Mouse (Mus musculus): ENCODE results near the gene Wapl. TPM values are rescaled to one million over a fixed set of nuclear protein-coding genes. Genes with fewer than 3 reads are reported as not detected.

The Wapl gene
- total and polyA plus RNA-seq, 3 experiments, result 6.6 to 40.6 (median 35.5) TPM

- peak; percentile 59 to 62 for DNase-seq
- peak overlapping the region; percentile 85 for H3K9ac ChIP-seq (ENCODE audit: low read depth, low read length)
- H3K79me2 ChIP-seq (replicated peaks; ENCODE audit: control insufficient read depth, insufficient read depth, low read length), result no peaks in the 10 kb centered on the region
- H3K27me3 ChIP-seq (ENCODE audit: control insufficient read depth, insufficient read depth, low read length), result no peaks in the 10 kb centered on the region
- H3K36me3 ChIP-seq (ENCODE audit: control insufficient read depth, insufficient read depth, low read length), result peaks cover 21% of the 10 kb centered on the region
- no peaks in the 10 kb centered on the region; the same call in none of the 2 replicates for H3K4me1 ChIP-seq (ENCODE audit: control insufficient read depth, insufficient read depth, low read length)
- TF ChIP-seq EP300 (IDR thresholded peaks at IDR 0.05; ENCODE audit: insufficient read depth, low read depth, low read length) (no peak), CTCF (IDR thresholded peaks at IDR 0.05) (no peak), POLR2A (IDR thresholded peaks at IDR 0.05; ENCODE audit: insufficient read depth, low read depth, low read length) (no peak)
- intact Hi-C loops (cut with DNase I), result loop anchor here (10.0 kb wide), 1 partner anchor 360 kb away; the partner anchor contains the start of genes Glud1 and Shld2
- under 1% methylated on average over 52 of the region's 52 CpGs for WGBS
- peak overlapping the region; percentile 95 for H3K27ac ChIP-seq
- peak overlapping the region; percentile 86 for H3K4me3 ChIP-seq
Observed at GRCm38 (mm10) chr14:34674229-34674791, 582 bp downstream of the Wapl start.

- Histone ChIP-seq H3K27ac (peak overlapping the region; percentile 95), H3K36me3 (ENCODE audit: control insufficient read depth, insufficient read depth, low read length) (peaks cover 21% of the 10 kb centered on the region), H3K79me2 (replicated peaks; ENCODE audit: control insufficient read depth, insufficient read depth, low read length) (no peaks in the 10 kb centered on the region), H3K27me3 (ENCODE audit: control insufficient read depth, insufficient read depth, low read length) (no peaks in the 10 kb centered on the region), H3K9ac (ENCODE audit: low read depth, low read length) (peak overlapping the region; percentile 85; the same call in 1 of the 2 replicates), H3K4me1 (ENCODE audit: control insufficient read depth, insufficient read depth, low read length) (no peaks in the 10 kb centered on the region; the same call in none of the 2 replicates), H3K4me3 (peak overlapping the region; percentile 86)
- intact Hi-C loops (cut with DNase I), result loop anchor here (10.0 kb wide), 1 partner anchor 360 kb away; the partner anchor contains the start of genes Glud1 and Shld2
- TF ChIP-seq POLR2A (IDR thresholded peaks at IDR 0.05; ENCODE audit: insufficient read depth, low read depth, low read length) (no peak), CTCF (IDR thresholded peaks at IDR 0.05) (no peak), EP300 (IDR thresholded peaks at IDR 0.05; ENCODE audit: insufficient read depth, low read depth, low read length) (no peak)
- 13% methylated on average over 9 of the region's 9 CpGs for WGBS
- no peak for DNase-seq
Observed at GRCm38 (mm10) chr14:34674932-34675331, 1.2 kb downstream of the Wapl start.

GRCm38 (mm10) chr14:34675347-34675865, 1.7 kb downstream of the Wapl start:
- Histone ChIP-seq H3K27ac (no peak overlapping the region), H3K79me2 (replicated peaks; ENCODE audit: control insufficient read depth, insufficient read depth, low read length) (no peaks in the 10 kb centered on the region), H3K9ac (ENCODE audit: low read depth, low read length) (no peak overlapping the region), H3K36me3 (ENCODE audit: control insufficient read depth, insufficient read depth, low read length) (peaks cover 21% of the 10 kb centered on the region), H3K4me3 (peak overlapping the region; percentile 86; the same call in 1 of the 2 replicates), H3K27me3 (ENCODE audit: control insufficient read depth, insufficient read depth, low read length) (no peaks in the 10 kb centered on the region), H3K4me1 (ENCODE audit: control insufficient read depth, insufficient read depth, low read length) (no peaks in the 10 kb centered on the region; the same call in none of the 2 replicates)
- no peak for TF ChIP-seq EP300 (IDR thresholded peaks at IDR 0.05; ENCODE audit: insufficient read depth, low read depth, low read length)
- no peak for TF ChIP-seq CTCF (IDR thresholded peaks at IDR 0.05)
- no peak for TF ChIP-seq POLR2A (IDR thresholded peaks at IDR 0.05; ENCODE audit: insufficient read depth, low read depth, low read length)
- no peak for DNase-seq
- 36% methylated on average over 5 of the region's 5 CpGs for WGBS
- intact Hi-C loops (cut with DNase I), result loop anchor here (10.0 kb wide), 1 partner anchor 361 kb away; the partner anchor contains the start of genes Glud1 and Shld2

- Histone ChIP-seq H3K27ac (no peak overlapping the region), H3K79me2 (replicated peaks; ENCODE audit: control insufficient read depth, insufficient read depth, low read length) (peaks cover 2% of the 10 kb centered on the region; the same call in 1 of the 2 replicates), H3K4me3 (no peak overlapping the region), H3K36me3 (ENCODE audit: control insufficient read depth, insufficient read depth, low read length) (peaks cover 30% of the 10 kb centered on the region), H3K9ac (ENCODE audit: low read depth, low read length) (no peak overlapping the region), H3K27me3 (ENCODE audit: control insufficient read depth, insufficient read depth, low read length) (no peaks in the 10 kb centered on the region), H3K4me1 (ENCODE audit: control insufficient read depth, insufficient read depth, low read length) (peaks cover 1% of the 10 kb centered on the region; the same call in 1 of the 2 replicates)
- no peak for DNase-seq
- intact Hi-C loops (cut with DNase I), result no loop called here
- no peak for TF ChIP-seq EP300 (IDR thresholded peaks at IDR 0.05; ENCODE audit: insufficient read depth, low read depth, low read length)
- TF ChIP-seq CTCF (IDR thresholded peaks at IDR 0.05), result no peak
- TF ChIP-seq POLR2A (IDR thresholded peaks at IDR 0.05; ENCODE audit: insufficient read depth, low read depth, low read length), result no peak
- WGBS, result 84% methylated on average over 2 of the region's 2 CpGs
Observed at GRCm38 (mm10) chr14:34680815-34681214, 7.1 kb downstream of the Wapl start.

GRCm38 (mm10) chr14:34684989-34685388, 11.3 kb downstream of the Wapl start:
- Histone ChIP-seq H3K36me3 (ENCODE audit: control insufficient read depth, insufficient read depth, low read length) (peaks cover 19% of the 10 kb centered on the region), H3K79me2 (replicated peaks; ENCODE audit: control insufficient read depth, insufficient read depth, low read length) (peaks cover 2% of the 10 kb centered on the region; the same call in 1 of the 2 replicates), H3K4me3 (no peak overlapping the region), H3K4me1 (ENCODE audit: control insufficient read depth, insufficient read depth, low read length) (peaks cover 1% of the 10 kb centered on the region; the same call in 1 of the 2 replicates), H3K9ac (ENCODE audit: low read depth, low read length) (no peak overlapping the region), H3K27me3 (ENCODE audit: control insufficient read depth, insufficient read depth, low read length) (no peaks in the 10 kb centered on the region), H3K27ac (no peak overlapping the region)
- TF ChIP-seq POLR2A (IDR thresholded peaks at IDR 0.05; ENCODE audit: insufficient read depth, low read depth, low read length) (no peak), EP300 (IDR thresholded peaks at IDR 0.05; ENCODE audit: insufficient read depth, low read depth, low read length) (no peak), CTCF (IDR thresholded peaks at IDR 0.05) (no peak)
- DNase-seq, result no peak
- intact Hi-C loops (cut with DNase I), result no loop called here

- no peak overlapping the region for H3K4me3 ChIP-seq
- H3K9ac ChIP-seq (ENCODE audit: low read depth, low read length), result no peak overlapping the region
- intact Hi-C loops (cut with DNase I), result no loop called here
- no peak for DNase-seq
- TF ChIP-seq EP300 (IDR thresholded peaks at IDR 0.05; ENCODE audit: insufficient read depth, low read depth, low read length), result no peak
- TF ChIP-seq CTCF (IDR thresholded peaks at IDR 0.05), result no peak
- TF ChIP-seq POLR2A (IDR thresholded peaks at IDR 0.05; ENCODE audit: insufficient read depth, low read depth, low read length), result no peak
- no peaks in the 10 kb centered on the region for H3K4me1 ChIP-seq (ENCODE audit: control insufficient read depth, insufficient read depth, low read length)
- no peak overlapping the region for H3K27ac ChIP-seq
- peaks cover 7% of the 10 kb centered on the region for H3K36me3 ChIP-seq (ENCODE audit: control insufficient read depth, insufficient read depth, low read length)
- 95% methylated on average over 4 of the region's 4 CpGs for WGBS
- H3K79me2 ChIP-seq (replicated peaks; ENCODE audit: control insufficient read depth, insufficient read depth, low read length), result peaks cover 6% of the 10 kb centered on the region; the same call in 1 of the 2 replicates
- no peaks in the 10 kb centered on the region for H3K27me3 ChIP-seq (ENCODE audit: control insufficient read depth, insufficient read depth, low read length)
Observed at GRCm38 (mm10) chr14:34693970-34694369, 20.2 kb downstream of the Wapl start.

Measured in heart, adult 2 months (tissue).